Mouse (Mus musculus) forebrain, embryonic 14.5 days (tissue): ENCODE data around the gene Chmp2a. TPM values are rescaled to one million over a fixed set of nuclear protein-coding genes. Genes with fewer than 3 reads are reported as not detected.

Experiments used
- ATAC-seq: fragments of 200-750 bp; cut with Nextera tagmentation; 2 replicates; pipeline ENCODE4 v1.8.0; 2017; ENCODE audit warnings: mild to moderate bottlenecking, moderate library complexity
- DNase-seq: peaks from one replicate; pipeline ENCODE4 v3.0.0-alpha.2; 2015; ENCODE audit warnings: low spot score
- H3K27ac ChIP-seq: fragments of 300-500 bp; sonication (generic); 2 replicates; pipeline ENCODE4 v1.5.1; 2014; ENCODE audit warnings: low read depth, mild to moderate bottlenecking, control low read depth, low read length, moderate library complexity
- H3K27me3 ChIP-seq: fragments of 300-500 bp; sonication (generic); replicated peaks from 2 replicates; pipeline ENCODE4 v1.6.1; 2014; ENCODE audit warnings: low read length, control low read depth, mixed read lengths; ENCODE audit not compliant: control insufficient read depth, insufficient read depth
- H3K36me3 ChIP-seq: fragments of 300-500 bp; sonication (generic); 2 replicates; pipeline ENCODE4 v1.6.1; 2014; ENCODE audit warnings: low read length, control low read depth; ENCODE audit not compliant: control insufficient read depth, insufficient read depth
- H3K4me1 ChIP-seq: fragments of 300-500 bp; sonication (generic); 2 replicates; pipeline ENCODE4 v1.6.1; 2014; ENCODE audit warnings: antibody characterized with exemption, low read length, control low read depth; ENCODE audit not compliant: control insufficient read depth, insufficient read depth
- H3K4me2 ChIP-seq: fragments of 300-500 bp; sonication (generic); 2 replicates; pipeline ENCODE4 v1.6.1; 2014; ENCODE audit warnings: mild to moderate bottlenecking, control low read depth, low read length
- H3K4me3 ChIP-seq: fragments of 300-500 bp; sonication (generic); 2 replicates; pipeline ENCODE4 v1.5.1; 2014; ENCODE audit warnings: low read depth, low read length, control low read depth
- H3K9ac ChIP-seq: fragments of 300-500 bp; sonication (generic); 2 replicates; pipeline ENCODE4 v1.6.1; 2014; ENCODE audit warnings: mild to moderate bottlenecking, low read length, control low read depth, moderate library complexity
- H3K9me3 ChIP-seq: fragments of 300-500 bp; sonication (generic); replicated peaks from 2 replicates; pipeline ENCODE4 v1.6.1; 2016; ENCODE audit warnings: low read length, control low read depth, mixed read lengths; ENCODE audit not compliant: control insufficient read depth
- WGBS: fragments of 180-500 bp; shearing (Covaris S2); extraction: QIAGEN DNeasy Blood & Tissue Kit; methylation state at CpG from one replicate; pipeline ENCODE4 v1.1.7; 2014; 5-methylcytosine and 5-hydroxymethylcytosine counted together
- polyA plus RNA-seq: library from polyadenylated mRNA; unstranded; fragments of >200 nt; fragmentation: Nextera tagmentation; extraction: Ambion mirVana; gene quantifications from 2 replicates; pipeline ENCODE4 v1.2.1, GENCODE M21; 2014

Chmp2a gene
- polyA plus RNA-seq, 1 experiment from 2014 or later: 215 TPM

- WGBS: under 1% methylated on average over 65 of the region's 65 CpGs
- H3K9ac ChIP-seq: peak within 1 kb of the TSS; percentile 95
- H3K9me3 ChIP-seq: no peaks in the 10 kb centered on the region
- DNase-seq (peak; percentile 100), ATAC-seq (peak; percentile 93)
- H3K36me3 ChIP-seq: peaks cover 23% of the 10 kb centered on the region
- H3K4me2 ChIP-seq: peak within 1 kb of the TSS; percentile 92
- H3K27me3 ChIP-seq: peaks cover 11% of the 10 kb centered on the region
- H3K4me1 ChIP-seq: peaks cover 25% of the 10 kb centered on the region
- peak within 1 kb of the TSS; percentile 100 for H3K27ac ChIP-seq
- peak within 1 kb of the TSS; percentile 73 for H3K4me3 ChIP-seq
These were observed 3.4 kb upstream of the Chmp2a start, which contains the start of gene Ube2m for GRCm38 (mm10) chr7:13037901-13038555. Ube2m (minus strand) TSS chr7:13038275.

GRCm38 (mm10) chr7:13037366-13037765 lies 2.8 kb upstream of the Chmp2a start:
- H3K4me1 ChIP-seq: peaks cover 25% of the 10 kb centered on the region
- peak; percentile 1 for ATAC-seq
- WGBS: under 1% methylated on average over 29 of the region's 33 CpGs

GRCm38 (mm10) chr7:13036806-13037205 lies 2.2 kb upstream of the Chmp2a start:
- Histone ChIP-seq H3K4me1 (peaks cover 25% of the 10 kb centered on the region), H3K9ac (peak overlapping the region; percentile 95), H3K27ac (no peak overlapping the region), H3K4me3 (peak overlapping the region; percentile 73), H3K9me3 (no peaks in the 10 kb centered on the region), H3K27me3 (no peaks in the 10 kb centered on the region), H3K4me2 (peak overlapping the region; percentile 92), H3K36me3 (peaks cover 36% of the 10 kb centered on the region)
- ATAC-seq (no peak), DNase-seq (no peak)
- 50% methylated on average over 4 of the region's 4 CpGs for WGBS

More at GRCm38 (mm10) chr7:13037366-13037765, 2.8 kb upstream of the Chmp2a start:
- Histone ChIP-seq H3K36me3 (peaks cover 30% of the 10 kb centered on the region), H3K27ac (peak overlapping the region; percentile 100), H3K27me3 (peaks cover 5% of the 10 kb centered on the region), H3K9me3 (no peaks in the 10 kb centered on the region), H3K4me2 (peak overlapping the region; percentile 92), H3K4me3 (peak overlapping the region; percentile 73), H3K9ac (peak overlapping the region; percentile 95)
- no peak for DNase-seq

GRCm38 (mm10) chr7:13035211-13035855 lies 726 bp upstream of the Chmp2a start:
- no peak for ATAC-seq
- no peak overlapping the region for H3K4me3 ChIP-seq
- H3K36me3 ChIP-seq: peaks cover 50% of the 10 kb centered on the region

GRCm38 (mm10) chr7:13033451-13034147 lies 1.0 kb downstream of the Chmp2a start:
- no peak for ATAC-seq
- 52% methylated on average over 13 of the region's 13 CpGs for whole genome bisulfite sequencing
- Histone ChIP-seq H3K36me3 (peaks cover 68% of the 10 kb centered on the region), H3K9ac (peak overlapping the region; percentile 85), H3K4me2 (peak overlapping the region; percentile 92), H3K27ac (peak overlapping the region; percentile 90), H3K4me3 (peak overlapping the region; percentile 56), H3K9me3 (no peaks in the 10 kb centered on the region), H3K27me3 (no peaks in the 10 kb centered on the region), H3K4me1 (peaks cover 18% of the 10 kb centered on the region)
- no peak for DNase-seq

More at GRCm38 (mm10) chr7:13035211-13035855, 726 bp upstream of the Chmp2a start:
- no peaks in the 10 kb centered on the region for H3K9me3 ChIP-seq
- peaks cover 25% of the 10 kb centered on the region for H3K4me1 ChIP-seq
- no peak for DNase-seq
- H3K9ac ChIP-seq: no peak overlapping the region
- 83% methylated on average over 17 of the region's 17 CpGs for WGBS
- no peaks in the 10 kb centered on the region for H3K27me3 ChIP-seq
- no peak overlapping the region for H3K4me2 ChIP-seq
- peak overlapping the region; percentile 90; the same call in 1 of the 2 replicates for H3K27ac ChIP-seq

GRCm38 (mm10) chr7:13032541-13032940 lies 2.1 kb downstream of the Chmp2a start:
- ATAC-seq (no peak), DNase-seq (no peak)
- WGBS: 92% methylated on average over 7 of the region's 7 CpGs
- H3K27ac ChIP-seq: no peak overlapping the region
- no peak overlapping the region for H3K4me3 ChIP-seq
- peaks cover 18% of the 10 kb centered on the region for H3K4me1 ChIP-seq
- H3K9me3 ChIP-seq: no peaks in the 10 kb centered on the region
- no peak overlapping the region for H3K9ac ChIP-seq
- peaks cover 78% of the 10 kb centered on the region for H3K36me3 ChIP-seq
- H3K4me2 ChIP-seq: no peak overlapping the region
- H3K27me3 ChIP-seq: no peaks in the 10 kb centered on the region

- no peak overlapping the region for H3K4me2 ChIP-seq
These were observed 2.6 kb downstream of the Chmp2a start for GRCm38 (mm10) chr7:13031983-13032382.

GRCm38 (mm10) chr7:13031069-13031468 lies 3.5 kb downstream of the Chmp2a start:
- Histone ChIP-seq H3K27me3 (no peaks in the 10 kb centered on the region), H3K36me3 (peaks cover 89% of the 10 kb centered on the region), H3K4me2 (no peak overlapping the region), H3K4me1 (peaks cover 14% of the 10 kb centered on the region), H3K9ac (no peak overlapping the region), H3K4me3 (no peak overlapping the region), H3K27ac (no peak overlapping the region), H3K9me3 (no peaks in the 10 kb centered on the region)
- ATAC-seq: no peak
- DNase-seq: peak; percentile 35
- WGBS: 72% methylated on average over 5 of the region's 5 CpGs

More at GRCm38 (mm10) chr7:13031983-13032382, 2.6 kb downstream of the Chmp2a start:
- H3K4me1 ChIP-seq: peaks cover 16% of the 10 kb centered on the region
- ATAC-seq: no peak
- no peaks in the 10 kb centered on the region for H3K27me3 ChIP-seq
- no peak for DNase-seq
- no peak overlapping the region for H3K4me3 ChIP-seq
- no peak overlapping the region for H3K9ac ChIP-seq
- WGBS: 87% methylated on average over 2 of the region's 2 CpGs
- H3K36me3 ChIP-seq: peaks cover 84% of the 10 kb centered on the region
- H3K27ac ChIP-seq: no peak overlapping the region
- no peaks in the 10 kb centered on the region for H3K9me3 ChIP-seq
